Mouse (Mus musculus) embryonic facial prominence, embryonic 13.5 days (tissue): Measurements from ENCODE around the gene Inpp5e. TPM values are rescaled to one million over a fixed set of nuclear protein-coding genes. Genes with fewer than 3 reads are reported as not detected.
A peak's percentile ranks its signal among the peaks of the same experiment; 100 is the strongest.

Experiments used
- ATAC-seq: fragments of 200-750 bp; cut with Nextera tagmentation; 2 replicates; pipeline ENCODE4 v1.8.0; 2017; ENCODE audit warnings: low read depth; ENCODE audit not compliant: insufficient number of reproducible peaks, insufficient read depth, low FRiP score, low TSS enrichment
- H3K27ac ChIP-seq: fragments of 300-500 bp; sonication (generic); 2 replicates; pipeline ENCODE4 v1.5.1; 2015; ENCODE audit warnings: moderate library complexity, mild to moderate bottlenecking, inconsistent platforms
- H3K27me3 ChIP-seq: fragments of 300-500 bp; sonication (generic); 2 replicates; pipeline ENCODE4 v1.6.1; 2015; ENCODE audit warnings: mild to moderate bottlenecking, inconsistent platforms
- H3K36me3 ChIP-seq: fragments of 300-500 bp; sonication (generic); 2 replicates; pipeline ENCODE4 v1.6.1; 2015; ENCODE audit warnings: mild to moderate bottlenecking, inconsistent platforms
- H3K4me1 ChIP-seq: fragments of 300-500 bp; sonication (generic); 2 replicates; pipeline ENCODE4 v1.6.1; 2015; ENCODE audit warnings: inconsistent platforms
- H3K4me2 ChIP-seq: fragments of 300-500 bp; sonication (generic); 2 replicates; pipeline ENCODE4 v1.6.1; 2015; ENCODE audit warnings: moderate library complexity, mild to moderate bottlenecking, inconsistent platforms
- H3K4me3 ChIP-seq: fragments of 300-500 bp; sonication (generic); 2 replicates; pipeline ENCODE4 v1.5.1; 2015; ENCODE audit warnings: mild to moderate bottlenecking, inconsistent platforms
- H3K9ac ChIP-seq: fragments of 300-500 bp; sonication (generic); 2 replicates; pipeline ENCODE4 v1.6.1; 2015; ENCODE audit warnings: mild to moderate bottlenecking, inconsistent platforms
- H3K9me3 ChIP-seq: fragments of 300-500 bp; sonication (generic); 2 replicates; pipeline ENCODE4 v1.6.1; 2016; ENCODE audit warnings: inconsistent platforms
- WGBS: fragments of 180-500 bp; shearing (Covaris S2); methylation state at CpG from one replicate; pipeline ENCODE4 v1.1.7; 2015; ENCODE audit warnings: mixed read lengths; 5-methylcytosine and 5-hydroxymethylcytosine counted together
- polyA plus RNA-seq: library from polyadenylated mRNA; unstranded; fragments of >200 nt; fragmentation: Nextera tagmentation; extraction: Ambion mirVana; gene quantifications from 2 replicates; pipeline ENCODE4 v1.2.1, GENCODE M21; 2015

Gene Inpp5e
- polyA plus RNA-seq, 1 experiment from 2014 or later: 24.2 TPM

- Histone ChIP-seq H3K27ac (no peak overlapping the region), H3K4me2 (no peak overlapping the region), H3K4me1 (peaks cover 41% of the 10 kb centered on the region), H3K9me3 (no peaks in the 10 kb centered on the region), H3K27me3 (no peaks in the 10 kb centered on the region), H3K36me3 (peaks cover 42% of the 10 kb centered on the region), H3K4me3 (no peak overlapping the region), H3K9ac (no peak overlapping the region)
- ATAC-seq: no peak
- 79% methylated on average over 5 of the region's 5 CpGs for WGBS
These were observed 32.7 kb upstream of the Inpp5e start for GRCm38 (mm10) chr2:26441688-26442087.

- Histone ChIP-seq H3K36me3 (peaks cover 42% of the 10 kb centered on the region), H3K9ac (no peak overlapping the region)
- ATAC-seq: no peak
These were observed 32.3 kb upstream of the Inpp5e start for GRCm38 (mm10) chr2:26441261-26441660.

GRCm38 (mm10) chr2:26439671-26440070, 30.7 kb upstream of the Inpp5e start:
- Histone ChIP-seq H3K4me3 (no peak overlapping the region), H3K36me3 (peaks cover 58% of the 10 kb centered on the region)

More at GRCm38 (mm10) chr2:26441261-26441660, 32.3 kb upstream of the Inpp5e start:
- 94% methylated on average over 4 of the region's 4 CpGs for WGBS
- Histone ChIP-seq H3K27me3 (no peaks in the 10 kb centered on the region), H3K4me2 (no peak overlapping the region), H3K4me1 (peaks cover 37% of the 10 kb centered on the region), H3K27ac (no peak overlapping the region), H3K4me3 (no peak overlapping the region), H3K9me3 (no peaks in the 10 kb centered on the region)

GRCm38 (mm10) chr2:26438373-26438772, 29.4 kb upstream of the Inpp5e start:
- Histone ChIP-seq H3K4me3 (no peak overlapping the region), H3K9me3 (no peaks in the 10 kb centered on the region), H3K4me1 (peaks cover 28% of the 10 kb centered on the region), H3K9ac (peak overlapping the region; percentile 58; the same call in 1 of the 2 replicates), H3K36me3 (peaks cover 70% of the 10 kb centered on the region), H3K27ac (no peak overlapping the region), H3K4me2 (no peak overlapping the region), H3K27me3 (no peaks in the 10 kb centered on the region)
- 90% methylated on average over 7 of the region's 7 CpGs for WGBS
- ATAC-seq: no peak

More at GRCm38 (mm10) chr2:26439671-26440070, 30.7 kb upstream of the Inpp5e start:
- no peak for ATAC-seq
- no peaks in the 10 kb centered on the region for H3K9me3 ChIP-seq
- H3K27ac ChIP-seq: no peak overlapping the region
- H3K9ac ChIP-seq: peak overlapping the region; percentile 21; the same call in 1 of the 2 replicates
- no peaks in the 10 kb centered on the region for H3K27me3 ChIP-seq
- WGBS: 90% methylated on average over 6 of the region's 6 CpGs
- peaks cover 35% of the 10 kb centered on the region for H3K4me1 ChIP-seq
- no peak overlapping the region for H3K4me2 ChIP-seq

GRCm38 (mm10) chr2:26437221-26437620, 28.2 kb upstream of the Inpp5e start:
- ATAC-seq: no peak
- Histone ChIP-seq H3K4me1 (peaks cover 19% of the 10 kb centered on the region), H3K27ac (no peak overlapping the region), H3K9me3 (no peaks in the 10 kb centered on the region), H3K27me3 (no peaks in the 10 kb centered on the region), H3K36me3 (peaks cover 82% of the 10 kb centered on the region), H3K4me2 (no peak overlapping the region), H3K9ac (0 out of 2 replicates have a peak overlapping the region, but pooled peaks have one; percentile 32), H3K4me3 (no peak overlapping the region)
- WGBS: 76% methylated on average over 4 of the region's 4 CpGs

GRCm38 (mm10) chr2:26434791-26435572, 26.0 kb upstream of the Inpp5e start:
- peaks cover 84% of the 10 kb centered on the region for H3K36me3 ChIP-seq
- no peak for ATAC-seq
- 95% methylated on average over 7 of the region's 7 CpGs for WGBS

GRCm38 (mm10) chr2:26429851-26430250, 20.8 kb upstream of the Inpp5e start:
- Histone ChIP-seq H3K9me3 (no peaks in the 10 kb centered on the region), H3K36me3 (peaks cover 96% of the 10 kb centered on the region), H3K27me3 (no peaks in the 10 kb centered on the region), H3K4me1 (no peaks in the 10 kb centered on the region), H3K27ac (no peak overlapping the region), H3K9ac (no peak overlapping the region), H3K4me2 (no peak overlapping the region), H3K4me3 (no peak overlapping the region)
- 89% methylated on average over 5 of the region's 5 CpGs for WGBS
- no peak for ATAC-seq

More at GRCm38 (mm10) chr2:26434791-26435572, 26.0 kb upstream of the Inpp5e start:
- Histone ChIP-seq H3K4me3 (no peak overlapping the region), H3K4me2 (no peak overlapping the region), H3K9me3 (no peaks in the 10 kb centered on the region), H3K9ac (no peak overlapping the region), H3K27ac (no peak overlapping the region), H3K4me1 (peaks cover 19% of the 10 kb centered on the region), H3K27me3 (no peaks in the 10 kb centered on the region)

- Histone ChIP-seq H3K36me3 (peaks cover 97% of the 10 kb centered on the region), H3K4me3 (no peak overlapping the region), H3K9me3 (no peaks in the 10 kb centered on the region), H3K27me3 (no peaks in the 10 kb centered on the region), H3K4me1 (no peaks in the 10 kb centered on the region), H3K4me2 (no peak overlapping the region), H3K27ac (no peak overlapping the region), H3K9ac (no peak overlapping the region)
- ATAC-seq: no peak
- WGBS: 98% methylated on average over 2 of the region's 2 CpGs
These were observed 15.5 kb upstream of the Inpp5e start for GRCm38 (mm10) chr2:26424541-26424940.

GRCm38 (mm10) chr2:26423086-26423485, 14.1 kb upstream of the Inpp5e start:
- WGBS: 86% methylated on average over 1 of the region's 1 CpGs
- Histone ChIP-seq H3K36me3 (peaks cover 97% of the 10 kb centered on the region), H3K4me2 (no peak overlapping the region), H3K9ac (no peak overlapping the region), H3K4me1 (no peaks in the 10 kb centered on the region), H3K9me3 (no peaks in the 10 kb centered on the region), H3K4me3 (no peak overlapping the region), H3K27me3 (no peaks in the 10 kb centered on the region), H3K27ac (no peak overlapping the region)
- no peak for ATAC-seq

- no peaks in the 10 kb centered on the region for H3K27me3 ChIP-seq
- no peak overlapping the region for H3K4me2 ChIP-seq
- H3K36me3 ChIP-seq: peaks cover 99% of the 10 kb centered on the region
- H3K4me3 ChIP-seq: no peak overlapping the region
- H3K9ac ChIP-seq: peak overlapping the region; percentile 28; the same call in 1 of the 2 replicates
- WGBS: 95% methylated on average over 2 of the region's 2 CpGs
- H3K4me1 ChIP-seq: no peaks in the 10 kb centered on the region
- no peaks in the 10 kb centered on the region for H3K9me3 ChIP-seq
- ATAC-seq: no peak
- H3K27ac ChIP-seq: no peak overlapping the region
These were observed 13.0 kb upstream of the Inpp5e start for GRCm38 (mm10) chr2:26421969-26422368.

GRCm38 (mm10) chr2:26418120-26418519, 9.1 kb upstream of the Inpp5e start:
- H3K9me3 ChIP-seq: no peaks in the 10 kb centered on the region
- no peak overlapping the region for H3K4me2 ChIP-seq
- ATAC-seq: no peak
- H3K36me3 ChIP-seq: peaks cover 98% of the 10 kb centered on the region
- no peak overlapping the region for H3K9ac ChIP-seq
- no peaks in the 10 kb centered on the region for H3K27me3 ChIP-seq
- WGBS: 87% methylated on average over 1 of the region's 1 CpGs
- no peak overlapping the region for H3K4me3 ChIP-seq
- no peaks in the 10 kb centered on the region for H3K4me1 ChIP-seq
- H3K27ac ChIP-seq: no peak overlapping the region

GRCm38 (mm10) chr2:26417066-26417465, 8.1 kb upstream of the Inpp5e start:
- no peak overlapping the region for H3K9ac ChIP-seq
- no peaks in the 10 kb centered on the region for H3K9me3 ChIP-seq
- H3K27ac ChIP-seq: no peak overlapping the region
- no peaks in the 10 kb centered on the region for H3K27me3 ChIP-seq
- no peaks in the 10 kb centered on the region for H3K4me1 ChIP-seq
- ATAC-seq: no peak
- H3K36me3 ChIP-seq: peaks cover 95% of the 10 kb centered on the region
- no peak overlapping the region for H3K4me2 ChIP-seq
- H3K4me3 ChIP-seq: no peak overlapping the region
